16 mouse cellular contexts compared by ENCODE assay signal in genomic region chr13:91509467-91509866, GRCm38 (mm10). TPM values are rescaled to one million over a fixed set of nuclear protein-coding genes. Genes with fewer than 3 reads are reported as not detected.
DNase-seq lines count a peak whose midpoint lies in the region; ATAC-seq lines count a peak whose summit lies in the region.
"Had no signal": no experiment of that assay in that cellular context is flagged by ENCODE, and none has a peak within 500 bp of the region (broad histone marks: within the 10 kb centered on the region; RNA-seq: fewer than 3 reads in every experiment).

No protein-coding gene starts in this region.

- WGBS in heart, embryonic 10.5 days = 15% methylated on average over 2 of the region's 2 CpGs
- WGBS in liver, embryonic 13.5 days (ENCODE audit: insufficient replicate concordance) = 6% methylated on average over 2 of the region's 2 CpGs

- no peaks in the 10 kb centered on the region for H3K27me3 ChIP-seq in heart, embryonic 10.5 days (ENCODE audit: insufficient read depth, poor library complexity, severe bottlenecking)
- H3K27me3 ChIP-seq in liver, embryonic 13.5 days = no peaks in the 10 kb centered on the region
- H3K27me3 ChIP-seq in splenic B cell, adult 2 months (ENCODE audit: control insufficient read depth, insufficient read depth, low read length, poor library complexity, severe bottlenecking) = no peaks in the 10 kb centered on the region
- H3K27me3 ChIP-seq: embryonic facial prominence, embryonic 13.5 days; forebrain, embryonic 13.5 days; neural tube, embryonic 13.5 days had no signal

- no peak overlapping the region for H3K4me2 ChIP-seq in liver, embryonic 13.5 days
- H3K4me2 ChIP-seq: embryonic facial prominence, embryonic 13.5 days; forebrain, embryonic 13.5 days; neural tube, embryonic 13.5 days had no signal

- no peak for DNase-seq in heart, embryonic 10.5 days (ENCODE audit: low spot score)
- no peak for DNase-seq in heart, adult 8-10 months (ENCODE audit: low spot score)
- peak; percentile 28 for DNase-seq in thymus, postnatal 14 days
- no peak for DNase-seq in thymus, adult 18-20 months
- peak; percentile 13 for DNase-seq in liver, embryonic 13.5 days
- DNase-seq in splenic B cell, adult 2 months (ENCODE audit: low read depth, low spot score) = peak; percentile 61
- no peak for DNase-seq in kidney, adult 11 months
- no peak for DNase-seq in frontal cortex, postnatal 25 days (ENCODE audit: low spot score in 2 of 2)
- DNase-seq: adrenal gland, postnatal 25 days; cerebellum, adult 9-11 months; right cerebral cortex, postnatal 14 days had no signal

- no peaks in the 10 kb centered on the region for H3K9me3 ChIP-seq in heart, embryonic 10.5 days
- H3K9me3 ChIP-seq in liver, embryonic 13.5 days (replicated peaks) = no peaks in the 10 kb centered on the region
- H3K9me3 ChIP-seq: embryonic facial prominence, embryonic 13.5 days; forebrain, embryonic 13.5 days; midbrain, embryonic 10.5 days; neural tube, embryonic 13.5 days had no signal

- H3K9ac ChIP-seq in liver, embryonic 13.5 days = no peak overlapping the region
- H3K9ac ChIP-seq: embryonic facial prominence, embryonic 13.5 days; forebrain, embryonic 13.5 days; neural tube, embryonic 13.5 days had no signal

- H3K27ac ChIP-seq in heart, embryonic 10.5 days = 0 out of 2 replicates have a peak overlapping the region, but pooled peaks have one; percentile 42
- 0 out of 2 replicates have a peak overlapping the region, but pooled peaks have one; percentile 27 for H3K27ac ChIP-seq in liver, embryonic 13.5 days
- H3K27ac ChIP-seq: embryonic facial prominence, embryonic 13.5 days; forebrain, embryonic 13.5 days; heart, adult 2 months; midbrain, embryonic 10.5 days; neural tube, embryonic 13.5 days had no signal

- no peaks in the 10 kb centered on the region for H3K36me3 ChIP-seq in heart, embryonic 10.5 days
- H3K36me3 ChIP-seq in liver, embryonic 13.5 days = no peaks in the 10 kb centered on the region
- no peaks in the 10 kb centered on the region for H3K36me3 ChIP-seq in splenic B cell, adult 2 months (ENCODE audit: control insufficient read depth, insufficient read depth, low read length, poor library complexity, severe bottlenecking)
- H3K36me3 ChIP-seq: embryonic facial prominence, embryonic 13.5 days; midbrain, embryonic 10.5 days; neural tube, embryonic 13.5 days had no signal

- peak; percentile 61 for ATAC-seq in liver, embryonic 13.5 days (ENCODE audit: low read depth)
- ATAC-seq: forebrain, embryonic 13.5 days had no signal

- H3K4me1 ChIP-seq in heart, embryonic 10.5 days = peaks cover 19% of the 10 kb centered on the region
- peaks cover 22% of the 10 kb centered on the region for H3K4me1 ChIP-seq in liver, embryonic 13.5 days (replicated peaks)
- H3K4me1 ChIP-seq: forebrain, embryonic 13.5 days; midbrain, embryonic 10.5 days; neural tube, embryonic 13.5 days had no signal

- H3K4me3 ChIP-seq in heart, embryonic 10.5 days = no peak overlapping the region
- H3K4me3 ChIP-seq in liver, embryonic 13.5 days (replicated peaks) = no peak overlapping the region
- H3K4me3 ChIP-seq: embryonic facial prominence, embryonic 13.5 days; forebrain, embryonic 13.5 days; heart, adult 2 months; midbrain, embryonic 10.5 days; neural tube, embryonic 13.5 days had no signal

RNA-seq across cellular contexts. Expression of gene Ssbp2, which starts 49.4 kb away (rescaled TPM):
- 94.4 and 110 TPM in 2 replicates for polyA plus RNA-seq in heart, embryonic 10.5 days (2016; fragmentation: Nextera tagmentation; extraction: Ambion mirVana)
- total RNA-seq in heart, adult 8-10 months (2022) = 10 to 100 TPM; 41.4 to 47.8 (median 42.8) TPM
- 56.4 and 56.9 TPM in 2 replicates for polyA plus RNA-seq in liver, embryonic 13.5 days (2015; fragmentation: Nextera tagmentation; extraction: Ambion mirVana)

Comparison
In these comparisons a context has a peak if more than half of its experiments do, and no peak if none do; other contexts are left out.
1. DNase-seq: peak in thymus, postnatal 14 days (single experiment), liver, embryonic 13.5 days (single experiment) and splenic B cell, adult 2 months (single experiment); none in heart, embryonic 10.5 days (single experiment), heart, adult 8-10 months (single experiment), thymus, adult 18-20 months (0 of 2), kidney, adult 11 months (single experiment) and frontal cortex, postnatal 25 days (0 of 2).